Mouse (Mus musculus) adrenal gland, postnatal 10 days (tissue): ENCODE data around the gene Aarsd1. TPM values are rescaled to one million over a fixed set of nuclear protein-coding genes. Genes with fewer than 3 reads are reported as not detected.
A peak's percentile ranks its signal among the peaks of the same experiment; 100 is the strongest.
"Not testable (repeated sequence)": the region's sequence is repeated elsewhere in the genome, so short reads cannot be mapped to it uniquely, and the experiment has no call there.

Source experiments
- DNase-seq: peaks from one replicate; pipeline ENCODE4 v3.0.0; 2021; ENCODE audit warnings: mixed read lengths
- microRNA-seq: library from miRNA; unstranded; fragments of <30 nt; microRNA quantifications from one replicate; pipeline ENCODE4 v1.2.0, GENCODE M21; 2021
- total RNA-seq, 2 experiments: library from RNA; stranded (reverse); gene quantifications; 2 replicates each; pipeline ENCODE4 v1.2.3; 2021

Gene Aarsd1
- total RNA-seq, 2 experiments from 2014 or later = 33.1 to 37.3 TPM

GRCm38 (mm10) chr11:101378926-101379325 is 38.5 kb downstream of the Aarsd1 start:
- peak; percentile 63 for DNase-seq

- DNase-seq = not testable (repeated sequence)
Measured at GRCm38 (mm10) chr11:101378196-101378595, 39.2 kb downstream of the Aarsd1 start.

- no peak for DNase-seq
Measured at GRCm38 (mm10) chr11:101374421-101374938, 42.9 kb downstream of the Aarsd1 start.

- DNase-seq = no peak
Measured at GRCm38 (mm10) chr11:101370141-101370540, 47.3 kb downstream of the Aarsd1 start.

GRCm38 (mm10) chr11:101367326-101367935 is 50.0 kb downstream of the Aarsd1 start, which contains the start of gene G6pc:
G6pc (plus strand) TSS chr11:101367561.
- peak; percentile 54 for DNase-seq

GRCm38 (mm10) chr11:101364531-101364931 is 52.9 kb downstream of the Aarsd1 start:
- no peak for DNase-seq

GRCm38 (mm10) chr11:101360651-101361113 is 56.7 kb downstream of the Aarsd1 start:
- no peak for DNase-seq

GRCm38 (mm10) chr11:101359776-101360175 is 57.6 kb downstream of the Aarsd1 start:
- no peak for DNase-seq

GRCm38 (mm10) chr11:101357505-101358182 is 59.8 kb downstream of the Aarsd1 start:
- DNase-seq = peak; percentile 50

Small RNA genes within 50 kb of the gene (microRNA-seq; reads per million reads assigned to microRNA genes)
- gene Mir6929 = not detected

Other genes with a start within 250 kb of the Aarsd1 start
- gene Cntnap1, start 247.1 kb downstream of the Aarsd1 start, total RNA-seq = 10 to 100 TPM; 12.1 to 15.9 TPM
- 10 to 100 TPM; 26.2 to 40.8 TPM for gene Plekhh3, start 246.3 kb downstream of the Aarsd1 start, total RNA-seq
- under 1 TPM; 0.78 to 1.00 TPM for gene Ccr10, start 242.2 kb downstream of the Aarsd1 start, total RNA-seq
- 10 to 100 TPM; 27.9 to 37.9 TPM for gene Ezh1, start 191.2 kb downstream of the Aarsd1 start, total RNA-seq
- gene Ramp2, start 171.6 kb downstream of the Aarsd1 start, total RNA-seq = 100 to 1,000 TPM; 101 to 116 TPM
- 100 to 1,000 TPM; 109 to 112 TPM for gene Vps25, start 163.9 kb downstream of the Aarsd1 start, total RNA-seq
- 1 to 10 TPM; 2.5 to 3.6 TPM for gene Wnk4, start 157.0 kb downstream of the Aarsd1 start, total RNA-seq
- 1 to 10 TPM in 1 of 2 experiments, under 1 TPM in 1; 0.63 to 1.4 TPM for gene Cntd1, start 138.6 kb downstream of the Aarsd1 start, total RNA-seq
- 10 to 100 TPM; 79.8 to 84.3 TPM for gene Coa3, start 138.5 kb downstream of the Aarsd1 start, total RNA-seq
- gene Becn1, start 115.3 kb downstream of the Aarsd1 start, total RNA-seq = 100 to 1,000 TPM; 132 to 133 TPM
- 100 to 1,000 TPM; 125 to 132 TPM for gene Psme3, start 101.4 kb downstream of the Aarsd1 start, total RNA-seq
- 1 to 10 TPM; 6.0 to 9.0 TPM for gene Aoc2, start 92.6 kb downstream of the Aarsd1 start, total RNA-seq
- gene Aoc3, start 87.0 kb downstream of the Aarsd1 start, total RNA-seq = 100 to 1,000 TPM; 103 to 122 TPM
- 10 to 100 TPM; 35.5 to 89.5 TPM for gene G6pc, start 50.1 kb downstream of the Aarsd1 start, total RNA-seq
- 1 to 10 TPM; 1.9 to 5.0 TPM for gene Gm27029, start 7.2 kb upstream of the Aarsd1 start, total RNA-seq
- gene Rundc1, start 7.5 kb upstream of the Aarsd1 start, total RNA-seq = 10 to 100 TPM; 16.1 to 17.8 TPM
- 1 to 10 TPM; 5.6 to 9.5 TPM for gene Ptges3l, start 7.7 kb upstream of the Aarsd1 start, total RNA-seq
- gene Rpl27, start 24.7 kb upstream of the Aarsd1 start, total RNA-seq = 10 to 100 TPM; 75.5 to 92.7 TPM
- 10 to 100 TPM; 23.0 to 24.9 TPM for gene Ifi35, start 30.8 kb upstream of the Aarsd1 start, total RNA-seq
- gene Rnd2, start 47.4 kb upstream of the Aarsd1 start, total RNA-seq = 10 to 100 TPM; 10.6 to 11.0 TPM
- gene Vat1, start 48.6 kb upstream of the Aarsd1 start, total RNA-seq = 10 to 100 TPM; 79.4 to 87.3 TPM
- 1 to 10 TPM; 8.1 to 8.3 TPM for gene Brca1, start 134.3 kb upstream of the Aarsd1 start, total RNA-seq
- gene Nbr1, start 134.5 kb upstream of the Aarsd1 start, total RNA-seq = 100 to 1,000 TPM; 134 to 137 TPM
- gene Tmem106a, start 164.6 kb upstream of the Aarsd1 start, total RNA-seq = 10 to 100 TPM; 11.2 to 12.0 TPM
- gene Gm11634, start 181.6 kb upstream of the Aarsd1 start, total RNA-seq = not detected
- gene Rdm1, start 209.6 kb upstream of the Aarsd1 start, total RNA-seq = 10 to 100 TPM; 22.5 to 26.4 TPM
- gene Arl4d, start 247.9 kb upstream of the Aarsd1 start, total RNA-seq = 10 to 100 TPM; 10.4 to 16.7 TPM